Mouse (Mus musculus) adrenal gland, adult (tissue): ENCODE measurements around the gene Nt5c2.

ENCODE experiments used
- DNase-seq, 2 experiments: peaks; one replicate each; pipeline ENCODE4 v3.0.0; 2022 to 2023; ENCODE audit warnings: low spot score in 1 of 2; ENCODE audit not compliant: inconsistent age in 2 of 2

The Nt5c2 gene

DNA sequence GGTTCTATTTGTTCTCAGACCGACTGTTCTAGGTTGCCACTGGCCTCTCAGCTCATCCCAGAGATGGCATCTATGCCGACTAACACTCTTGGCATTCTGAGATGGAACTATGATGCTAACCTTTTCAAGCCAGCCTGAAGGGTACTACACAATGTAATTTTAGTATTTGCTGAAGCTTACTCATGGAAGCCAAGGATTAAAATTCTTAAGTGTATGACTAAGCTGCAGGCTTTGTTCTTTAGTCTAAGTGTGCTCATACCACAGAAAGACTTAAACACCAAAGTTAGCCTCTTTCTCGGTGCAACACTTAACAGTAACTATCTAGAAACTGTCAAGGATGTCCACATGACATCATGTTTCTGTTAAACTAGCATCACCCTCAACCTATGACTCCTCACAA is 122.1 kb downstream of the Nt5c2 start:
- no peak for DNase-seq

DNA sequence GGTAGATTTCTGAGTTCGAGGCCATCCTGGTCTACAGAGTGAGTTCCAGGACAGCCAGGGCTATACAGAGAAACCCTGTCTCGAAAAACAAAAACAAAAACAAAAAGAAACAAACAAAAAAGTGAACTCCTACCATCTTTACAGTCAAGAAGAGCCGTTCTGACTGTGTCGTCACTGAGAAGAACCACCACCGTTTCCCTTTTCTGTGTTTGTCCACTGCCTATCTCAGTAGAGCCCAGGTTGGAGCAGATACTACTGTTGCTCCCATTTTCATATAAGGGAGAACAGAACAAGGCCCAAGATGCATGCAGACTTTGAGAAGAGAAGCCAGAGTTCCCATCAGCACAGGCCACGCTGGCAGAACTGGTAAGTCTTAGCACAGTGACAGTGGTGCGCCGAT is 124.3 kb downstream of the Nt5c2 start:
- no peak for DNase-seq

DNA sequence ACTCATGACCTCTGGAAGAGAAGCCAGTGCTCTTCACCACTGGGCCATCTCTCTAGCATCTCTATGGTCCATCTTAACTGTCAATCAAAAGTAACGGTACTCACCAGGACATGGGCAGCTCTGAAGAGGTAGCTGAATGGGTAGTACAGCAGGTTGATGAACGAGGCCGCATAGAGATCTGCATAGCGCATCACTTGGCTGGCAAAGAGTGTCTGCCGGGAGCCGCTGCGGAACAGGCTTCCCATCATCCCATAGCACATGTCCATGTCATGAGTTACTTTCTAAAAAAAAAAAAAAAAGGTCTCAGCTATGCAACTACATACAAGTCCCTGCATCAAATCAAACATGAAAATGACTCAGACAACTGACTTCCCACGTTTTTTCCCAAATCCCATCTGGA is 125.3 kb downstream of the Nt5c2 start:
- DNase-seq = no peak

DNA sequence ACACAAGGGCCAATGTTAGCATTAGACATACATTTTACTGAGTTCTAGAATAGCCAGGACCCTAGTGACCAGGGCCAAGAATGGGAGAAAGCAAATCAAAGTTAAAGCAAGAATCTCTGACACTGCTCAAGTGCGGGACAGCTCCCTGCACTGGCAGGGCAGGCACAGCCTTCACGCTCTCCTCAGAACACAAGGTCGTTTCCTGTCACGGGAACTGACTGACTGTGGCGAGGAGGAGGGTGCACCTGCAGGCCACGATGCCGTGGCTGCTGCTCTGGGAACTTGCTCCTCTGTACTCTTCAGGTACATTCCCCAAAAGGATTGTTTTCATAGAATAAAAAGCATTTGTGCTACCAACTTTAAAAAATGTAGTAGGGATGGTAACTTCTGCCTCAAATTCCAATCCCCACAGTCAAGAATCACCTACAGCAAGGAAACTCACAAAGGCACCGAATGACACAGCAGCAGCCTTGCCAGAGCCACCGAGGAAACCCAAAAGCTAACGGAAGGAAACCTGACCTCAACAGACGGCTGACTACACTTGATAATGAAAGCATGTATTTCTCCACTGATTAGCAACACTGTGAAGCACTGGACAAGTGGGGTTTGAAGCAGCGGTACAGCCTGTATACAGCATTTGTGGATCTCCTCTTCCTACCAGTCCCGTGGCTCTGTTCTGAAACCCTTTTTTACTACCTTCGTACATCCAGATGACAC is 127.0 kb downstream of the Nt5c2 start:
- DNase-seq = peak in 1 of 2 experiments; percentile 77

DNA sequence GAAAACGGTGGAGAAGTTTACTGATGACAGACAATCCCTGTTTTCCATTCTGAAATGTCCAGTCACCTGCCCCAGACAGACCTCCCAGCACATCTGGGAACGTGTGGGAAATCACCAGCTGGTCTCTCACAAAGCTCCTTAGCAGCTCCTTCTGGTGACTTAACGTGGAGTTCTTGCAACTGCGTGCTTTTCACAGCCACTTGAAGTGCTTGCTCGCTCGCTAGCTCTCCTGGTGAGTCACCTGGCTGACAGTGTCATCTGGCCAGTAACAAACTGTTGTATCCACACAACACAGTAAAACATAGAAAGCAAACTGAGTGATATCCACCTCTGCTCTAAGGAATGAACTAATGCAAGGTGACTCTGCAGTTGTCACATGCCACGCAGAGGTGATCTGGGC is 128.1 kb downstream of the Nt5c2 start:
- DNase-seq = no peak

DNA sequence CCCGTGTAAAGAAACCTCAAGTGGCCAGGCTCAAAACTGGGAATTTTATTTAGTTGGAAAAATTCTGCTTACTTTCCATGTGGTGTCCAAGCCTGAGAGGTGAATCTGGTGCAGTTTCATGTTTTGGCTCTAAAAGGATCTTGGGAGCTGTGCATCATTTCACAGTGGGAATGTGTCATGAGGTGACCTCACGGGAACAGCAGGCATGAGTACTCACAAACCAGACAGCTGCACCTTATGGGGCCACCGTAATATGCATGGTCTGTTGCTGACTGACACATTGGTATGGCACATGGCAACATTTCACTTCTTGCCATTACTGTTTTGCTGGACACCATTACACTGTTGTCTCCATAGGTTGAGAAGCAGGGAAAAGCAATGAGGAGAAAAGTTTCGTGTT is 129.6 kb downstream of the Nt5c2 start:
- DNase-seq = no peak

DNA sequence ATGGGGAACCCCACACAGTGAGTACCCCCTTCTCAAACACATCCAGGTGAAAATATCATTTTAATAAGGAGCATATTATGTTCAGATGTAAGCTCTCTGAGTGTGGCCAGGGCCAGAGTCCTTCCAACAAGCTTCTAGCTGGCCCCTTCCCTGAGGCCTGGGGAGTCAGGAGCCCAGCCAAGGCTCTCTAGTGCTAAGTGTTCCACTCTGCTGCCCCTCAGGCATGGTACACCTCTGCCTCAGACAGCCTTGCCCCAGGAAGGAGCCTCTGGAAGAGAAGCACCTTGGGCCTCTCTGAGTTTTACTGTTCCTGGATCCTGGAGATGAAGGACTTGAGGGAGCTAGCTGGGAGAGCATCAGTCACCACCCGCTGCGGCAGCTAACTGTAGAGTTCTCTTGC is 135.1 kb downstream of the Nt5c2 start:
- no peak for DNase-seq

DNA sequence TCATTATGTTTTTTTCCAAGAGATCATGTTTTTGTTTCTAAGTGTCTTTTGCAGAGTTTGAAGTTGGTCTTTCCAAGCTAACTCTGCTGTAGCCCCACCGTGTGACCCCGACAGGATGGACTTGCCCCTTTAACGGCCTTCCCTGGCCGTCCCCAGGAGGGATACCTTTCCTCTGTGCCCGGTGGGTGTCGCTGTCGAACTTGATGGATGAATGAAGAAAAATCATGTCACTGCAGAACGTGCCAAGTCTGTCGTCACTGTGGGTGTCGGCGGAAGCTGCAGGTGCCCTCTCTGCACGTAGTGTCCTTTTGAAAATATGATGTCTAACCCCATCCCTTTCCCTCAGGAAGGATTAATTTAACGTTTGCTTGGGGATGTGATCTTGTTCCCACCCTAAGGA is 136.6 kb downstream of the Nt5c2 start:
- DNase-seq = peak; percentile 76 to 88

DNA sequence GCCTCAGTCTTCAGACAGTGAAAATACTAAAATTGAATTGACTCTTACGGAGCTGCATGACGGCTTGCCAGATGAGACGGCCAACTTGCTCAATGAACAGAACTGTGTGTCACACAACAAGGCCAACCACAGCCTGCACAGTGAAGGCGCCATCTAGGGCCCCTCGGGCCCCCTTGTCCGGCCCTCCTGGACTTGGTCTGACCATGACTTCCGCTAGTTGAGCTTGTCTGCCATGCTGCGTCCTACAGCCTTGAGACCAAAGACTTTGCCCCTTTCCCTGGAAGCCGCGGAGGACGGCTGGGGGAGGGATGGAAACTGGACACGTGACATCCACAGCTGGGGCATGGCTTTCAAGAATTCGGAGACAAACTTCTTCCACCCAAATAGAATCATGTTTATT is 137.1 kb downstream of the Nt5c2 start:
- DNase-seq = peak; percentile 61 to 87

DNA sequence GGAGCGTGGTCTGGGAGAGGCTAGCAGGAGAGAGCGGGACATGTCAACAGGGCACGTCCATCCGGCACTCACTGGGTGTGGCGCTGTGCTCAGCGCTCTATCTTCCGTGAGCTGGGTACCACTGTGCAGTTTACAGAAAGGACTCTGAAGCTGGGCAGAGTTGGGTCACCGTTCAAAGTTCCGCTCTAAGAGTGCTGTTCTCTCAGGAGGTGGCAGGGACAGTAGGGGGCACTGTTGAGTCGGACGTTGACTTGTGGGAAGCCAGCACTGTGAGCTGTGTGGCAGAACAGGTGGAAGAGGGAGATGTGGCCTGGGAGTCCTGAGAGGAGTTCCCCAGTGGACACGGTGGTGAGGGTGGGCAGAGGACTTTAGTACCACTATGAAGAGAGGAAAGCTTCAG is 139.2 kb downstream of the Nt5c2 start:
- DNase-seq = peak; percentile 85 to 96

DNA sequence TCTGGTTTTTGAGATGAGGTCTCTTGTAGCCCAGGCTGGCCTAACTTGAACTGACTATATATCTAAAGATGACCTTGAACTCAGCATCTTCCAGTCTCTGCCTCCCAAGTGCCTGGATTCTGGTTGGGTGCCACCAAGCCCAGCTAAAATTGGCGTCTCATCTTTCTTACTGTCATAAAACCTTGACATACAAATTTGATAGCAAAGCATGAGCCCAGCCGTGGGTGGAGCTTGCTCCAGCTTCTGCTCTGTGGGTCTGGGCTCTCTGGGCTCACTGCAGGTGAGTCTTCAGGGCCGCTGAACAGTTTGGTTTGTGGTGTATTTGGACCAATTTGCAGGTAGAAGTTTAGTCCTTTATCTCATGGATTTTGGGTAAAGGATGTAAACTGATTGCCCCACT is 141.0 kb downstream of the Nt5c2 start:
- peak; percentile 46 to 81 for DNase-seq

DNA sequence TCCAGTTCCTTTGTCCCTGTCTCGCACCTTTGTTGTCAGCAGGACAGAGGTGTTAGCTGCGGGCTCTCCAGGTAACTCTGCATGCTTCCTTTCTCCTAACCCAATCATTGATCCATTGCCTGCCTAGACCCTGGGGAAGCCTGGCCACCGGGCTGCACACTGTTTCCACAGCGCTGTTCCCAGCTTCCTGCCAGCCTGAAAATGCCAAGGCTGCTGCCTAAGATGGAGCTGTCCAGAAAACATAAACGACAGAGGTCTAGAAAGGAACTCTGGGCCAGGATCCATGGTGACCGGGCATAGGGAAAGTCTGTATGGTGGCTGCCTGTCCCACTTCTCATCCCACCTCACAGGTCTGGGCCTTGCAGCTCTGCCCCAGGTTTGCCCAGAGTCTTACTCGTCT is 143.3 kb downstream of the Nt5c2 start:
- DNase-seq = peak; percentile 78 to 89

DNA sequence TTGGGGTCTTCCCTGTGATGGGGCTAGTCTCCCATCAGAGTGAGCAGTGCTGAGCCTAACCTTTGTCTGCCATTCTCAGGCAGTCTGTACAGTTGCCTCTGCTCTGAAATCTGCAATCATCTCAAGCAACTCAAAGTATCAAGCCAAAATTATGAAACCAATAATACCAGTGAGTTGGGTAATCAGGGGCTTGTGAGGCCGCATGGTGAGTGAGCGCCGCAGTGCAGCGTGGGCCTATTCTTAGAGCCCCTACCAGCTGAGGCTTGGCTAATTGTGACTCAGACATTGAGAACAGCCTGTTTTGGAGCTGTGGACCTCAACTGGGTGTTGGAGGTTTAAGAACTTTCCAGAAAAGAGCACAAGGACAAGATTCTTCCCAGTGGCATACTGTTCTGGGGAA is 143.9 kb downstream of the Nt5c2 start:
- peak; percentile 70 to 81 for DNase-seq

DNA sequence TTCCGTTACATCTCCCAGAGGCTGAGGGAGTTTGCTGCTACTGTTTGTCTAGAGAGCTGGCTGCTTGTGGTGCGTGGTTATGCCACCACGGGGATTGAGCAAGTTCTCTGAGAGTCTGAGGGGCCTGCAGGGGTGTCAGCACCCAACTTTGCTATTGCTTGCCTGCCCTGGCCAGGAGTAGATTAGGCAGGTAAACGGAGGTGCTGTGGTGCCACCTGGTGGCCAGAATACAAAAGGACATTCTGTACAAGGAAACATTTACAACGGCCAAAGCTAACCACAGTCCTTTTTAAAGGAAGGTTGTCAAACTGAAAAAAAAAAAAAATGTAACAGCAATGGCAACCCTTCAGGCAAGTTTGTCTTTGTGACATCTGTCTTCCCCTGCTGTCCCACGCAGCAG is 145.4 kb downstream of the Nt5c2 start:
- DNase-seq = peak; percentile 83 to 95

DNA sequence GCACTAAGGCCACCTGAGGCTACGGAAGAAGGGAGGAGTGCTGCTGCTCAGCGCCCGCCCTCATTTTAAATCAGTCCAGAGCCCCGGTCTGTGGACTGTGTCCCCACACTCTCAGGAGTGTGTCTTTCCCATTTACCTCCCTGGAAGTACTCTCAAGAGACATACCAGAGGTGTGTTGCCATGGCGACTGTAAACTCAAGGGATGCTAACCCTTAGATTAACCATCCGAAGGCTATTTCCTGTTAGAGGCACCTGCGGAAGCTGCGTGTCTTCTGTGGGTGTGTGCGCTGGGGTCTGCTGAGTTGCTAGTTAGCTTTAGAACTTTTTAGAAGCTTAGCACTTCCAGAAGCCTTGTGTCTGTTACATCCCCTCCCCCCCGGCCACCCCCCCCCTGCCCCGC is 145.9 kb downstream of the Nt5c2 start:
- no peak for DNase-seq

DNA sequence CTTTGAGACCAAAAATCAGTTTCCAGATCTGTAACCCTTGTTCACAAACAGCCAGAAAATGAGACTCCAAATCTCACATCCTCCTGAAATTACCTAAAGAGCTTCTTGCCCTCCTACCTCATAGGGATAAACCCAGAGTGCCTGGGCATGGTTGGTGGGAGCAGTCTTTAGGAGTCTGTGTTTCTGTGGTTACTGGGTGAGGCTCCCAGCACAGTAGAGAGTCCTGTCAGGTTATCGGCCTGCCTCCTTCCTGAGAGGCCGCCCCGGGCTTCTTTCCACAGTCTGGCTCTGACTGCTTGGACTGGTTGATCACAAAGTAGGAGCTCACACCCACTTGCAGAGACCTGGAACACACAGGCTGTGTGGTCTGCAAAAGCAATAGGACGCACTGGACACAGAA is 149.6 kb downstream of the Nt5c2 start:
- no peak for DNase-seq

DNA sequence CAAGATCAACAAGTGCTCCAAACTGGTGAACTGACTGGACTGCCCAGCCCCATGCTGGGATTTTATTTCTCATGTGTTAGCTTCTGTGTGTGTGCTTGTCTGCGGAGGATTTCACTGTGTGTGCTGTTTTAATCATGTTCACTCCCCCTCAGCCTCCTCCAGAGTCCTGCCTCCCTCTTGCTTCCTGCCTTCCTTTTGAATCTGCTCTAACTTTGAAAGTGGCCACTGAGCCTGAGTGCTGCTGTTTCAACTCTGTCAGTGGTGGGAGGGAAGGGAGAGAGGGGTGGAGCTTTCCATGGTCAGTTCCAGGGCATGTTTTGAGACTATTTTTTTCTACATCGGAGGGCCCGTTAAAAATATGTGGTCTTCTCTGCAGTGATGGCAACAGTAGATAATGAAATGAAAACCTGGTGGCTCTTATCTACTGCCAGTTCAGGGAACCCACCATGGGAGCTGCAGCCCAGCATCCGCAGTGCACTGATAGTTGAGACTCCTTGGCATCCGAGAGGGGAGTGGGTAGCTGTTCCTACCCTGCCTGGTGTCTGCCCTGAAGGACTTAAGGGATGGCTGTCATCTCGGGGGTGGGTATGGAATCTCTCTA is 150.1 kb downstream of the Nt5c2 start:
- DNase-seq = no peak

DNA sequence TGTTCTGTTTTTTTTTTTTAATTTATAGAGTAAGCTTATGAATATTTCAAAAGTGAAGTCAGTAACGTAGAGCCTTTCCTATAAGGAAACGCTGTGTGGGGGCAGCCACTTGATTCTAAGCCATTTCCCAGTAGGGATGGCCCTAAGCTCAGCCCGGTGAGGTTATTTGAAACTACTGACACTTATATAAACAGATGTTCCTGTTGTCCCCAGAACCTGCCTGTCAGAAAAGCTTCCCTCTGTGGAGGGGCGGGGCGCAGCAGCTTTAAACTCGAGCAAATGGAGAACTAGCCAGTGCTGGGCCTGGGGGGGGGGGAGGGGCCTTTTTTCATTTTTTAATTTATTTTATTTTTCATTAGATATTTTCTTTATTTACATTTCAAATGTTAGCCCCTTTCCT is 150.9 kb downstream of the Nt5c2 start:
- DNase-seq = no peak

DNA sequence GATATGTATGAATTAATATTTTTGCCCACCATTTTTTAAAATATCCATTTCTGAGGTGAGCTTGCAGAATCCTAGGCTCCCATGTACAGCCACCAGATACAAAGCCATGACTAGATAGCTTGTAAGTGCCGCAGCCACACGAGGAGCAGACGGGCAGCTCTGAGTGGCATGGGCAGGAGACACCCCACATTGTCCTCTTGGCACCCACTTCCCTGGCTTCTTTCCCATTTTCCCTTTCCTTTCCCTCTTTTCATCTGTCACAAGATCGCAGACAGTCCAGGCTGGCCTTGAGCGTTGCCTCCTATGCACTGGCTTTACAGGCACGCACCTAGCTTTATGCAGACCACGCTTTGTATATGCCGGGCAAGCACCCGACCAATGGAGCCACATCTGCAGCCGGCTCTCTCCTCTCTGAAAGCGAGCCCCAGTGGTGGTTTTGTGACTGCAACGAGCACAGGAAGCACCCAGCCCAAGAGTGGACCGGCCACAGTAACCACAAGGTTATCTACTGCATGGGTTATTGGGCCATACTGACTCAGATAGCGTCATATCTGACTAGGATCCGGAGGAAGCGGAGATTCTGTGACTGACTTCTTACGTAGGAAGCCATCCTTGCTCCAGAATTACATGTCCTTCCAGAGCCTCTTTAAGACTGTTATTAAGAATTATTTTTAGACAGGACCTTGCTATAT is 151.6 kb downstream of the Nt5c2 start:
- peak; percentile 70 to 87 for DNase-seq

DNA sequence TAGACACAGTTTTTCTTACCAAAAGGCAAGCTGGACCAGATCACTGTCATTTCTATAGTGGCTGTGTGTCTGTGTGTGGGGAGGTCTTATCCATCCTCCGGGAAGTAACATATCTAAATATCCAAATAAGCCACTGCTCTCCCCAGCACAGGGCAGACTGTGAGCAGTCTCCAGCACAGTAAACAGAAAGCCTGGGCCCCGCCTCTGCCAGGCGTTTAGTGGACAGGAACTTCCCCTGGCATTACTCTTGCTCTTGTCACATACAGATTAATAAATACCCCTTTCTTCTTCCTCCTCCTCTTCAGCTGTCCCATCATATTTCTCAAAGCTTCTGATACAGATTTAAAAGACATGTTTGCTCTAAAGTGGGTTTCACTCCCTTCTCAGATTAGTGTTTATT is 152.4 kb downstream of the Nt5c2 start:
- DNase-seq = peak in 1 of 2 experiments; percentile 36

DNA sequence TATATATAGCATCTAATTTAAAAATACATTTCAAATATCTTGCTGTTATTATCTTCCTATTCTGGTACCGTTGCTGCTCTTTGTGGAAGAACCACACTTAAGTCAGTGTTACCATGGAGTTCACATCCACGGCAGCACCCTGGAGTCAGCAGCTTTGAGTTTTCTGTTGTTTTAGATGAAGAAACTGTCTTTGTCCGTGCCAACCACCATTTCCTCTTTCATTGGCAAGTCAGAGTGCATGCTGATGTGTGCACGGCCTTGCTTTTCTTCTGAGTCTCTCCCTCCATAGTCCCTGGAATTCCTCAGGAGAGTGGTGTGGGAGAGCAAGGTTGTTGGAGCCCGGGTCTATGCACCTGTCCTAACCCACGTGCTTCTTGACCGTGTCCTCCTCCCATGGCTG is 156.8 kb downstream of the Nt5c2 start:
- DNase-seq = no peak

DNA sequence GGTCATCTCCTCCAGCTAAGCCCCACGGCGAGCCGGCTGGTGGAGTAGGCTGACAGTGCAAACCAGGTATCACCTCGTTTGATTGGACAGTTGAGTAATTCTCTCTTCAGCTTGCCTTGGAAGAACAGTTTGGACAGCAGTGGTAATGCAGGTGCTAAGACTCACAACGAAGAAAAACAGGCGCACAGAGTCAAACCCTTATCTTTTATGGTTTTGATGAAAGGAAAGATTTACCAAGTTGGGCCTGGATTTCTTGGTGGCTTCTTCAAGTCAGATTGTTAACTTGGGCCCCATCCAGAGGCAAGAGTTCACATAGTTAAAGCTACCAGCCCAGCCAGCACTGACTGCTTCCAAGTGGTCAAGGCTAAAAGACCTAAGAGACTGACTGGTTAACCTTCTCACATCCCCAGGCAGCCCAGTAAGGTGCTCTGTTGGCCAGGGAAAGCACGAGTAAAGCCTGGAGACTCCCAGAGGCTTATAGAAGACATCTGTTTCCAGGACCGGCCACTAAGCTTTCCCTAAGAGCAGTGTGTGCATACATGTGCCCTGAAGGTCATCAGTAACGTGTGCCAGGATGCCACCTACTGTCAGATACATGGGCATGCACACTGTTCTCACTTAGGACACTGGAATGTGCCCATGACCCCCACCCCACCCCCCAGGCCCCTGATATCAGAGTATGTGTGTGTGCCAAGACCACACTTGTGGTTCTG is 157.5 kb downstream of the Nt5c2 start:
- DNase-seq = peak; percentile 50 to 79
